Mouse (Mus musculus) monocyte, adult 59 days (primary cell): ENCODE results near the gene Nedd4. TPM values are rescaled to one million over a fixed set of nuclear protein-coding genes. Genes with fewer than 3 reads are reported as not detected.

Source experiments
- total RNA-seq, 2 experiments: library from RNA; stranded (reverse); gene quantifications; one replicate each; pipeline ENCODE4 v1.2.4; 2023

Gene Nedd4
- total RNA-seq, result 10 to 100 TPM; 10.3 to 19.5 TPM

GRCm38 (mm10) chr9:72661895-72662661 lies at the start of gene Nedd4:
Gene Nedd4 (plus strand): TSS chr9:72662346.

Other genes starting within 250 kb of the Nedd4 start
- gene Mns1, start 224.3 kb upstream of the Nedd4 start, total RNA-seq, result under 1 TPM in 1 of 2 experiments, not detected in 1; 0.29 TPM
- gene Tex9, start 170.1 kb upstream of the Nedd4 start, total RNA-seq, result 1 to 10 TPM; 2.0 TPM
- 10 to 100 TPM; 28.1 to 30.4 TPM for gene Rfx7, start 130.1 kb upstream of the Nedd4 start, total RNA-seq
- not detected for gene Prtg, start 144.5 kb downstream of the Nedd4 start, total RNA-seq